Mouse (Mus musculus) forebrain, embryonic 11.5 days (tissue): ENCODE measurements at regions not wholly inside any gene's neighbourhood (a gene's known extent, or its start where the extent isn't known, plus 50 kb on each side); places are given as distances from the start of the nearest gene placed in this dataset.

Source experiments
- ATAC-seq: fragments of 200-750 bp; cut with Nextera tagmentation; replicated peaks from 2 replicates; pipeline ENCODE4 v1.8.0; 2017; ENCODE audit warnings: moderate TSS enrichment; ENCODE audit not compliant: low FRiP score
- DNase-seq: peaks from one replicate; pipeline ENCODE4 v3.0.0-alpha.2; 2017; ENCODE audit warnings: low spot score
- H3K27ac ChIP-seq: fragments of 300-500 bp; sonication (generic); 2 replicates; pipeline ENCODE4 v1.5.1; 2014; ENCODE audit warnings: low read depth, low read length
- H3K27me3 ChIP-seq: fragments of 300-500 bp; sonication (generic); 2 replicates; pipeline ENCODE4 v1.6.1; 2014; ENCODE audit warnings: mild to moderate bottlenecking, low read length, mixed read lengths; ENCODE audit not compliant: control insufficient read depth, insufficient read depth
- H3K36me3 ChIP-seq: fragments of 300-500 bp; sonication (generic); 2 replicates; pipeline ENCODE4 v1.6.1; 2014; ENCODE audit warnings: mild to moderate bottlenecking, low read length, moderate library complexity, mixed read lengths; ENCODE audit not compliant: control insufficient read depth, insufficient read depth
- H3K4me1 ChIP-seq: fragments of 300-500 bp; sonication (generic); replicated peaks from 2 replicates; pipeline ENCODE4 v1.6.1; 2014; ENCODE audit warnings: low read length, mixed read lengths; ENCODE audit not compliant: control insufficient read depth, insufficient read depth
- H3K4me2 ChIP-seq: fragments of 300-500 bp; sonication (generic); 2 replicates; pipeline ENCODE4 v1.6.1; 2014; ENCODE audit warnings: low read depth, mild to moderate bottlenecking, low read length, moderate library complexity, mixed read lengths; ENCODE audit not compliant: severe bottlenecking
- H3K4me3 ChIP-seq: fragments of 300-500 bp; sonication (generic); 2 replicates; pipeline ENCODE4 v1.5.1; 2014; ENCODE audit warnings: low read depth, low read length
- H3K9ac ChIP-seq: fragments of 300-500 bp; sonication (generic); 2 replicates; pipeline ENCODE4 v1.6.1; 2014; ENCODE audit warnings: low read length
- H3K9me3 ChIP-seq: fragments of 300-500 bp; sonication (generic); 2 replicates; pipeline ENCODE4 v1.6.1; 2016; ENCODE audit warnings: low read length, mixed read lengths; ENCODE audit not compliant: control insufficient read depth
- WGBS: fragments of 180-500 bp; shearing (Covaris S2); extraction: QIAGEN DNeasy Blood & Tissue Kit; methylation state at CpG from one replicate; pipeline ENCODE4 v1.1.7; 2014; 5-methylcytosine and 5-hydroxymethylcytosine counted together

DNA sequence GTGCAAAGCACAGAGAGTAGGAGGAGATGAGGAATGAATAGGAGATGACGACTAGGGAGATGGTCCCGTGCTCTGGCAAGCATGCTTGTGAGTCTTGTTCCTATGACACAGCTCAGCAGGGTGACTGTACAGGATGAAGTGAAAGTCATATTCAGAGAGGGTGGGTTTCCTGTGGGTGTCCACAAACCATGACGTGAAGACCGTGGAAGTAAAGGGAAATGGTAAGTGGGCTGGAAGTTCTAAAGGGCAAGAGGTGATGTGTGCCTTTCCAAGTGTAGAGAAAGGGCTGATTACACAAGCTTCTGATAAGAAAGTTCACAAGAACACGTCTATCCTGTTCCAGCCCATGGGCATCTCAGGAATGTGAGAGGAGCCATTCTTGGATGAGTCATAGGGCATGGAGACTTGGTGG is 138.0 kb upstream of the Foxa2 start:
- no peak for DNase-seq
- no peak overlapping the region for H3K4me3 ChIP-seq
- H3K4me1 ChIP-seq: no peaks in the 10 kb centered on the region
- no peak overlapping the region for H3K9ac ChIP-seq
- H3K36me3 ChIP-seq: no peaks in the 10 kb centered on the region
- H3K9me3 ChIP-seq: no peaks in the 10 kb centered on the region
- no peak overlapping the region for H3K4me2 ChIP-seq
- H3K27ac ChIP-seq: no peak overlapping the region
- WGBS: 86% methylated on average over 5 of the region's 5 CpGs
- no peak for ATAC-seq
- no peaks in the 10 kb centered on the region for H3K27me3 ChIP-seq

GRCm38 (mm10) chr2:148186363-148186991 is 139.7 kb upstream of the Foxa2 start:
- DNase-seq: no peak
- Histone ChIP-seq H3K9me3 (no peaks in the 10 kb centered on the region), H3K4me3 (no peak overlapping the region), H3K36me3 (no peaks in the 10 kb centered on the region), H3K27me3 (no peaks in the 10 kb centered on the region), H3K9ac (no peak overlapping the region), H3K27ac (no peak overlapping the region), H3K4me2 (no peak overlapping the region), H3K4me1 (no peaks in the 10 kb centered on the region)
- 86% methylated on average over 7 of the region's 7 CpGs for WGBS
- no peak for ATAC-seq

GRCm38 (mm10) chr2:148188865-148189264 is 142.1 kb upstream of the Foxa2 start:
- ATAC-seq (no peak), DNase-seq (no peak)
- Histone ChIP-seq H3K36me3 (no peaks in the 10 kb centered on the region), H3K4me2 (no peak overlapping the region), H3K4me1 (no peaks in the 10 kb centered on the region), H3K9me3 (no peaks in the 10 kb centered on the region), H3K9ac (no peak overlapping the region), H3K4me3 (no peak overlapping the region), H3K27me3 (no peaks in the 10 kb centered on the region), H3K27ac (no peak overlapping the region)
- WGBS: 83% methylated on average over 2 of the region's 2 CpGs

GRCm38 (mm10) chr2:148189287-148189686 is 142.5 kb upstream of the Foxa2 start:
- H3K27me3 ChIP-seq: no peaks in the 10 kb centered on the region
- DNase-seq (no peak), ATAC-seq (no peak)
- no peak overlapping the region for H3K9ac ChIP-seq
- H3K27ac ChIP-seq: no peak overlapping the region
- H3K4me1 ChIP-seq: no peaks in the 10 kb centered on the region
- no peak overlapping the region for H3K4me3 ChIP-seq
- no peaks in the 10 kb centered on the region for H3K36me3 ChIP-seq
- H3K4me2 ChIP-seq: no peak overlapping the region
- WGBS: 81% methylated on average over 5 of the region's 5 CpGs
- no peaks in the 10 kb centered on the region for H3K9me3 ChIP-seq

DNA sequence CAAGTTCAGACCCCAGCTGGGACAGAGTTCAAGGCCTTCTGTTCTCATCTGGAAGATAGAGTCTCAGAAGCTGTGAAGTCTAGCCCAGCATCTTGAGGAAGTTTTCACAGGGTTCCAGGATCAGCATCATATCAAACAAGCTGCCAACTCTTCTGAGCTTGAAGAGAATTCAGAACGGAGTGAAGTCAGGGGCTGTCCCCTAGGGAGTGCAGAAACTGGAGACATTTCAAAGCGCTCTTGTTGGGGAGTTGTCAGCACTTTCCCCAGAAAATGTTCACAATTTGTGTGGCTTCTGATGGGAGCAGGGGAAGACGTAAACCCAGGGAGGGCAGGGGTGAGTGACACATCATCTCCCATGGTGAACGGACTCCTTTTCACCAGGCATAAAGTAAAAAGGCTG is 146.2 kb upstream of the Foxa2 start:
- no peak overlapping the region for H3K4me2 ChIP-seq

GRCm38 (mm10) chr2:148197375-148198015 is 150.7 kb upstream of the Foxa2 start:
- Histone ChIP-seq H3K4me3 (no peak overlapping the region), H3K27ac (no peak overlapping the region), H3K9ac (no peak overlapping the region), H3K36me3 (no peaks in the 10 kb centered on the region), H3K9me3 (no peaks in the 10 kb centered on the region), H3K4me1 (no peaks in the 10 kb centered on the region), H3K27me3 (no peaks in the 10 kb centered on the region), H3K4me2 (no peak overlapping the region)
- 80% methylated on average over 7 of the region's 7 CpGs for WGBS
- ATAC-seq (no peak), DNase-seq (no peak)

More for the DNA sequence above, 146.2 kb upstream of the Foxa2 start:
- DNase-seq (no peak), ATAC-seq (no peak)
- 66% methylated on average over 4 of the region's 4 CpGs for WGBS
- no peaks in the 10 kb centered on the region for H3K27me3 ChIP-seq
- H3K27ac ChIP-seq: no peak overlapping the region
- no peaks in the 10 kb centered on the region for H3K36me3 ChIP-seq
- H3K9ac ChIP-seq: no peak overlapping the region
- H3K9me3 ChIP-seq: no peaks in the 10 kb centered on the region
- H3K4me3 ChIP-seq: no peak overlapping the region
- H3K4me1 ChIP-seq: no peaks in the 10 kb centered on the region

GRCm38 (mm10) chr2:148206633-148207032 is 159.9 kb upstream of the Foxa2 start:
- WGBS: 29% methylated on average over 1 of the region's 1 CpGs

DNA sequence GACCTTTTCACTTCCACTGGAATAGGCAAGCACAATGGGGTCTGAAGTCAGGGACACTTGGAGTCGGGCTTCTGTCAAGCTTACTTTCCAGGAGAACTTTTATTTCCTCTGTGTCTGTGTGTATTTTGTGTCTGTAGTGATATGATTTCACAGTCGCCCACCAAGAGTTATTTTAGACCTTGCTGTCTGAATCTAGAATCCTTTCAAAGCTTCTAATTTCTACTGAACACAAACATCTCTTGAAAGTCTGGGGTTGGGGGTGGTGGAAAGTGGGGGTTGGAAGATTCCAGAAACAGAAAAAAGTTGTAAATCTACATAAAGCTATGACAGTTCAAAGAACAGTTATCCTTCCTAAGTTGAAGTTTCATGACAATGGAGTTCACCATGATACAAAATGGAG is 164.0 kb upstream of the Foxa2 start:
- Histone ChIP-seq H3K9me3 (no peaks in the 10 kb centered on the region), H3K27ac (no peak overlapping the region), H3K4me3 (no peak overlapping the region), H3K9ac (no peak overlapping the region), H3K36me3 (no peaks in the 10 kb centered on the region), H3K27me3 (no peaks in the 10 kb centered on the region), H3K4me2 (no peak overlapping the region), H3K4me1 (no peaks in the 10 kb centered on the region)
- ATAC-seq: no peak
- 75% methylated on average over 2 of the region's 2 CpGs for WGBS
- DNase-seq: no peak

More at GRCm38 (mm10) chr2:148206633-148207032, 159.9 kb upstream of the Foxa2 start:
- Histone ChIP-seq H3K4me1 (no peaks in the 10 kb centered on the region), H3K4me2 (no peak overlapping the region), H3K36me3 (no peaks in the 10 kb centered on the region), H3K27me3 (no peaks in the 10 kb centered on the region), H3K4me3 (no peak overlapping the region), H3K27ac (no peak overlapping the region), H3K9ac (no peak overlapping the region), H3K9me3 (no peaks in the 10 kb centered on the region)
- ATAC-seq (no peak), DNase-seq (no peak)

GRCm38 (mm10) chr2:148217136-148217535 is 170.4 kb upstream of the Foxa2 start:
- Histone ChIP-seq H3K9me3 (no peaks in the 10 kb centered on the region), H3K9ac (no peak overlapping the region), H3K4me3 (no peak overlapping the region), H3K27me3 (no peaks in the 10 kb centered on the region), H3K36me3 (no peaks in the 10 kb centered on the region), H3K27ac (no peak overlapping the region), H3K4me2 (no peak overlapping the region), H3K4me1 (no peaks in the 10 kb centered on the region)
- 84% methylated on average over 4 of the region's 4 CpGs for WGBS
- ATAC-seq: no peak
- DNase-seq: no peak
